Comparison of ENCODE assay signal across 30 mouse cellular contexts in the genomic region with DNA sequence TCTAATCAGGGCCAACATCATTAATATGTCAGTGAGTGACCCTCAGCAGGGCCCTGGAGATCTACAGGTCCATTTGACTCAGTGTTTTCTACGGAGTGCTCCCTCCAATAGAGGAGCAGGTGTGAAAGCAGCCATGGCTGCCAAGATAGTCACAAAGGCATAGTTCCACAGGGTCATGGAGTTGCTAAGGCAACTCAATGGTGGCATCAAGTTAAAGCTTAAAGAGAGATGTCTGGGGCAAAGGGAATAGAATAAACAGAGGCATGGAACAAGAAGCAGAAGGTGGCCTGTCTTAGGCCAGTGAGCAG. TPM values are rescaled to one million over a fixed set of nuclear protein-coding genes. Genes with fewer than 3 reads are reported as not detected.
DNase-seq lines count a peak whose midpoint lies in the region; ATAC-seq and TF ChIP-seq lines count a peak whose summit lies in the region.
"Had no signal": no experiment of that assay in that cellular context is flagged by ENCODE, and none has a peak within 500 bp of the region (broad histone marks: within the 10 kb centered on the region; RNA-seq: fewer than 3 reads in every experiment).

No protein-coding gene starts in this region.

- TF ChIP-seq POLR2A in olfactory bulb, adult 2 months (IDR thresholded peaks at IDR 0.05; ENCODE audit: insufficient read depth, low read depth, low read length) = no peak

- no peak for ATAC-seq in forebrain, embryonic 12.5 days (ENCODE audit: low FRiP score)
- ATAC-seq in forebrain, embryonic 14.5 days = no peak
- ATAC-seq in hindbrain, embryonic 14.5 days (ENCODE audit: low FRiP score) = no peak; the same call in 1 of the 2 replicates
- ATAC-seq in neural tube, embryonic 12.5 days (ENCODE audit: low FRiP score, low read depth) = peak; percentile 10; the same call in 1 of the 2 replicates
- ATAC-seq: inflammation-experienced regulatory T-cells, adult 6 months; liver, postnatal 0 days had no signal

- peaks cover 19% of the 10 kb centered on the region; the same call in 1 of the 2 replicates for H3K27me3 ChIP-seq in forebrain, embryonic 12.5 days
- H3K27me3 ChIP-seq in forebrain, embryonic 14.5 days (replicated peaks; ENCODE audit: control insufficient read depth, insufficient read depth, low read length) = no peaks in the 10 kb centered on the region
- H3K27me3 ChIP-seq in hindbrain, embryonic 14.5 days (ENCODE audit: control insufficient read depth, insufficient read depth, low read length) = no peaks in the 10 kb centered on the region
- H3K27me3 ChIP-seq in hindbrain, embryonic 10.5 days (ENCODE audit: insufficient read depth, poor library complexity, severe bottlenecking) = peaks cover 40% of the 10 kb centered on the region
- no peaks in the 10 kb centered on the region; the same call in 1 of the 2 replicates for H3K27me3 ChIP-seq in neural tube, embryonic 12.5 days (replicated peaks)

- H3K36me3 ChIP-seq in forebrain, embryonic 12.5 days (replicated peaks) = no peaks in the 10 kb centered on the region
- no peaks in the 10 kb centered on the region for H3K36me3 ChIP-seq in forebrain, embryonic 14.5 days (ENCODE audit: control insufficient read depth, insufficient read depth, low read length)
- H3K36me3 ChIP-seq in hindbrain, embryonic 14.5 days (replicated peaks; ENCODE audit: control insufficient read depth, insufficient read depth) = no peaks in the 10 kb centered on the region
- H3K36me3 ChIP-seq in hindbrain, embryonic 10.5 days = no peaks in the 10 kb centered on the region
- H3K36me3 ChIP-seq in neural tube, embryonic 12.5 days = no peaks in the 10 kb centered on the region
- H3K36me3 ChIP-seq: embryonic facial prominence, embryonic 10.5 days; embryonic facial prominence, embryonic 15.5 days; G1E; heart, embryonic 10.5 days; kidney, embryonic 15.5 days; limb, embryonic 13.5 days had no signal

- 46% methylated on average over 1 of the region's 1 CpGs for WGBS in forebrain, embryonic 12.5 days
- 58% methylated on average over 1 of the region's 1 CpGs for WGBS in forebrain, embryonic 14.5 days
- 11% methylated on average over 1 of the region's 1 CpGs for WGBS in hindbrain, embryonic 14.5 days
- 43% methylated on average over 1 of the region's 1 CpGs for WGBS in hindbrain, embryonic 10.5 days
- WGBS in neural tube, embryonic 12.5 days = 26% methylated on average over 1 of the region's 1 CpGs
- WGBS in olfactory bulb, adult 2 months = 27% methylated on average over 1 of the region's 1 CpGs

- intact Hi-C loops in left cerebral cortex, adult 2 months (cut with DNase I) = no loop called here

- TF ChIP-seq CTCF in olfactory bulb, adult 2 months (IDR thresholded peaks at IDR 0.05; ENCODE audit: insufficient read depth, low read depth, low read length) = no peak
- TF ChIP-seq CTCF in left cerebral cortex, adult 2 months (IDR thresholded peaks at IDR 0.05) = no peak

- no peak overlapping the region for H3K4me2 ChIP-seq in forebrain, embryonic 12.5 days
- H3K4me2 ChIP-seq in forebrain, embryonic 14.5 days (ENCODE audit: low read length) = no peak overlapping the region
- peak overlapping the region; percentile 25 for H3K4me2 ChIP-seq in hindbrain, embryonic 14.5 days (replicated peaks)
- no peak overlapping the region for H3K4me2 ChIP-seq in neural tube, embryonic 12.5 days (replicated peaks)
- H3K4me2 ChIP-seq: embryonic facial prominence, embryonic 15.5 days; kidney, embryonic 15.5 days; limb, embryonic 13.5 days; liver, embryonic 11.5 days had no signal

- H3K9me3 ChIP-seq in forebrain, embryonic 12.5 days = no peaks in the 10 kb centered on the region
- no peaks in the 10 kb centered on the region for H3K9me3 ChIP-seq in forebrain, embryonic 14.5 days (replicated peaks; ENCODE audit: control insufficient read depth, low read length)
- H3K9me3 ChIP-seq in hindbrain, embryonic 14.5 days (ENCODE audit: control insufficient read depth, low read length) = no peaks in the 10 kb centered on the region
- no peaks in the 10 kb centered on the region for H3K9me3 ChIP-seq in hindbrain, embryonic 10.5 days
- no peaks in the 10 kb centered on the region for H3K9me3 ChIP-seq in neural tube, embryonic 12.5 days
- H3K9me3 ChIP-seq: embryonic facial prominence, embryonic 10.5 days; embryonic facial prominence, embryonic 15.5 days; G1E; heart, embryonic 10.5 days; kidney, embryonic 15.5 days; limb, embryonic 13.5 days had no signal

- no peak overlapping the region for H3K4me3 ChIP-seq in forebrain, embryonic 12.5 days (replicated peaks)
- no peak overlapping the region for H3K4me3 ChIP-seq in forebrain, embryonic 14.5 days (ENCODE audit: low read depth, low read length)
- H3K4me3 ChIP-seq in hindbrain, embryonic 14.5 days (replicated peaks; ENCODE audit: low read length) = no peak overlapping the region
- no peak overlapping the region for H3K4me3 ChIP-seq in hindbrain, embryonic 10.5 days
- no peak overlapping the region for H3K4me3 ChIP-seq in neural tube, embryonic 12.5 days
- H3K4me3 ChIP-seq in olfactory bulb, adult 2 months (ENCODE audit: insufficient read depth, low read depth, low read length) = no peak overlapping the region
- no peak overlapping the region for H3K4me3 ChIP-seq in left cerebral cortex, adult 2 months
- H3K4me3 ChIP-seq: embryonic facial prominence, embryonic 10.5 days; embryonic facial prominence, embryonic 15.5 days; heart, embryonic 10.5 days; kidney, embryonic 15.5 days; limb, embryonic 13.5 days; megakaryocyte, embryonic 14.5 days had no signal

- no peak for DNase-seq in forebrain, embryonic 14.5 days (ENCODE audit: low spot score)
- no peak for DNase-seq in hindbrain, embryonic 14.5 days (ENCODE audit: low spot score)
- no peak for DNase-seq in hindbrain, embryonic 10.5 days (ENCODE audit: low spot score)
- no peak for DNase-seq in neural tube, embryonic 10.5 days (ENCODE audit: extremely low spot score, low spot score)
- DNase-seq in left cerebral cortex, adult 2 months (ENCODE audit: extremely low spot score in 1 of 2, low spot score in 2 of 2) = no peak
- DNase-seq: adrenal gland, adult 8-10 months; cerebellum, adult 8-10 months; cerebellum, postnatal 25 days; gastrocnemius, postnatal 25 days; heart, adult 11 months; heart, postnatal 36 days; kidney, adult 11 months; kidney, postnatal 25 days; liver, postnatal 0 days; lung, postnatal 4 days; right cerebral cortex, adult 18-20 months; spleen, adult 18-20 months; thymus, postnatal 25 days had no signal

- H3K9ac ChIP-seq in forebrain, embryonic 12.5 days = no peak overlapping the region
- H3K9ac ChIP-seq in forebrain, embryonic 14.5 days (ENCODE audit: low read length) = no peak overlapping the region
- H3K9ac ChIP-seq in hindbrain, embryonic 14.5 days = peak overlapping the region; percentile 14; the same call in 1 of the 2 replicates
- no peak overlapping the region for H3K9ac ChIP-seq in neural tube, embryonic 12.5 days
- H3K9ac ChIP-seq: embryonic facial prominence, embryonic 15.5 days; kidney, embryonic 15.5 days; limb, embryonic 13.5 days; liver, postnatal 0 days had no signal

- H3K27ac ChIP-seq in forebrain, embryonic 12.5 days = 0 out of 2 replicates have a peak overlapping the region, but pooled peaks have one; percentile 21
- H3K27ac ChIP-seq in forebrain, embryonic 14.5 days (ENCODE audit: low read depth, low read length) = no peak overlapping the region
- peak overlapping the region; percentile 38; the same call in 1 of the 2 replicates for H3K27ac ChIP-seq in hindbrain, embryonic 14.5 days
- H3K27ac ChIP-seq in hindbrain, embryonic 10.5 days = no peak overlapping the region
- no peak overlapping the region for H3K27ac ChIP-seq in neural tube, embryonic 12.5 days
- H3K27ac ChIP-seq in olfactory bulb, adult 2 months (ENCODE audit: insufficient read depth, low read depth, low read length) = peak overlapping the region; percentile 77
- H3K27ac ChIP-seq in left cerebral cortex, adult 2 months = no peak overlapping the region
- H3K27ac ChIP-seq: embryonic facial prominence, embryonic 10.5 days; embryonic facial prominence, embryonic 15.5 days; heart, embryonic 10.5 days; kidney, embryonic 15.5 days; limb, embryonic 13.5 days had no signal

- H3K4me1 ChIP-seq in forebrain, embryonic 12.5 days = peaks cover 18% of the 10 kb centered on the region
- H3K4me1 ChIP-seq in forebrain, embryonic 14.5 days (ENCODE audit: control insufficient read depth, insufficient read depth, low read length) = no peaks in the 10 kb centered on the region
- peaks cover 18% of the 10 kb centered on the region; the same call in 1 of the 2 replicates for H3K4me1 ChIP-seq in hindbrain, embryonic 14.5 days (replicated peaks; ENCODE audit: control insufficient read depth, insufficient read depth, low read length)
- H3K4me1 ChIP-seq in hindbrain, embryonic 10.5 days (replicated peaks) = peaks cover 24% of the 10 kb centered on the region
- H3K4me1 ChIP-seq in neural tube, embryonic 12.5 days = peaks cover 5% of the 10 kb centered on the region; the same call in 1 of the 2 replicates
- H3K4me1 ChIP-seq in olfactory bulb, adult 2 months (ENCODE audit: control insufficient read depth, insufficient read depth, low read length) = peaks cover 18% of the 10 kb centered on the region
- H3K4me1 ChIP-seq: kidney, embryonic 15.5 days; limb, embryonic 13.5 days; megakaryocyte, embryonic 14.5 days had no signal

RNA-seq across cellular contexts. Expression of a gene that starts 32.4 kb away (rescaled TPM):
- 25.3 and 26.4 TPM in 2 replicates for polyA plus RNA-seq in forebrain, embryonic 12.5 days (2016; fragmentation: Nextera tagmentation; extraction: Ambion mirVana)
- polyA plus RNA-seq in forebrain, embryonic 14.5 days (2014; fragmentation: Nextera tagmentation; extraction: Ambion mirVana) = 39.4 and 41.6 TPM in 2 replicates
- 36.0 and 36.5 TPM in 2 replicates for polyA plus RNA-seq in hindbrain, embryonic 14.5 days (2014; fragmentation: Nextera tagmentation; extraction: Ambion mirVana)
- 22.8 and 26.0 TPM in 2 replicates for polyA plus RNA-seq in hindbrain, embryonic 10.5 days (2016; fragmentation: Nextera tagmentation; extraction: Ambion mirVana)
- 28.0 and 28.8 TPM in 2 replicates for polyA plus RNA-seq in neural tube, embryonic 12.5 days (2016; fragmentation: Nextera tagmentation; extraction: Ambion mirVana)
- polyA plus RNA-seq in olfactory bulb, adult 2 months (2012; ENCODE audit: insufficient read depth, insufficient read length, low replicate concordance, missing spikeins) = not detected in 2 replicates
- total RNA-seq in left cerebral cortex, adult 2 months (2021) = 10 to 100 TPM; 46.1 to 49.7 TPM

RNA-seq across cellular contexts. Expression of a gene that starts 37.8 kb away (rescaled TPM):
- 7.0 and 7.7 TPM in 2 replicates for polyA plus RNA-seq in forebrain, embryonic 12.5 days (2016; fragmentation: Nextera tagmentation; extraction: Ambion mirVana)
- 4.2 and 4.6 TPM in 2 replicates for polyA plus RNA-seq in forebrain, embryonic 14.5 days (2014; fragmentation: Nextera tagmentation; extraction: Ambion mirVana)
- 3.6 and 3.9 TPM in 2 replicates for polyA plus RNA-seq in hindbrain, embryonic 14.5 days (2014; fragmentation: Nextera tagmentation; extraction: Ambion mirVana)
- 8.0 and 8.3 TPM in 2 replicates for polyA plus RNA-seq in hindbrain, embryonic 10.5 days (2016; fragmentation: Nextera tagmentation; extraction: Ambion mirVana)
- 6.6 TPM in 2 replicates for polyA plus RNA-seq in neural tube, embryonic 12.5 days (2016; fragmentation: Nextera tagmentation; extraction: Ambion mirVana)
- polyA plus RNA-seq in olfactory bulb, adult 2 months (2012; ENCODE audit: insufficient read depth, insufficient read length, low replicate concordance, missing spikeins) = not detected in 2 replicates
- total RNA-seq in left cerebral cortex, adult 2 months (2021) = 1 to 10 TPM; 7.7 to 7.8 TPM

RNA-seq across cellular contexts. Expression of a gene that starts 50.2 kb away (rescaled TPM):
- polyA plus RNA-seq in forebrain, embryonic 12.5 days (2016; fragmentation: Nextera tagmentation; extraction: Ambion mirVana) = 71.0 and 84.4 TPM in 2 replicates
- polyA plus RNA-seq in forebrain, embryonic 14.5 days (2014; fragmentation: Nextera tagmentation; extraction: Ambion mirVana) = 21.1 and 25.2 TPM in 2 replicates
- 6.6 and 8.3 TPM in 2 replicates for polyA plus RNA-seq in hindbrain, embryonic 14.5 days (2014; fragmentation: Nextera tagmentation; extraction: Ambion mirVana)
- polyA plus RNA-seq in hindbrain, embryonic 10.5 days (2016; fragmentation: Nextera tagmentation; extraction: Ambion mirVana) = 39.9 and 57.6 TPM in 2 replicates
- polyA plus RNA-seq in neural tube, embryonic 12.5 days (2016; fragmentation: Nextera tagmentation; extraction: Ambion mirVana) = 37.6 and 38.1 TPM in 2 replicates
- not detected in 2 replicates for polyA plus RNA-seq in olfactory bulb, adult 2 months (2012; ENCODE audit: insufficient read depth, insufficient read length, low replicate concordance, missing spikeins)
- total RNA-seq in left cerebral cortex, adult 2 months (2021) = under 1 TPM; 0.07 to 0.19 TPM

Comparison
In these comparisons a context has a peak if more than half of its experiments do, and no peak if none do; other contexts are left out.
1. H3K27ac ChIP-seq: peak in forebrain, embryonic 12.5 days (single experiment), hindbrain, embryonic 14.5 days (single experiment) and olfactory bulb, adult 2 months (single experiment); none in forebrain, embryonic 14.5 days (single experiment), hindbrain, embryonic 10.5 days (single experiment), neural tube, embryonic 12.5 days (single experiment) and left cerebral cortex, adult 2 months (single experiment).